Mouse (Mus musculus) stomach, embryonic 16.5 days (tissue): ENCODE data around the gene Ghdc. TPM values are rescaled to one million over a fixed set of nuclear protein-coding genes. Genes with fewer than 3 reads are reported as not detected.
A peak's percentile ranks its signal among the peaks of the same experiment; 100 is the strongest.

Experiments
- ATAC-seq: fragments of 200-750 bp; cut with Nextera tagmentation; 2 replicates; pipeline ENCODE4 v1.8.0; 2017; ENCODE audit warnings: moderate number of reproducible peaks, moderate TSS enrichment; ENCODE audit not compliant: insufficient read depth, low FRiP score
- H3K27ac ChIP-seq: fragments of 300-500 bp; sonication (generic); 2 replicates; pipeline ENCODE4 v1.5.1; 2014; ENCODE audit warnings: low read length
- H3K27me3 ChIP-seq: fragments of 300-500 bp; sonication (generic); 2 replicates; pipeline ENCODE4 v1.6.1; 2014; ENCODE audit warnings: low read length, control low read depth, mixed read lengths; ENCODE audit not compliant: control insufficient read depth, insufficient read depth
- H3K36me3 ChIP-seq: fragments of 300-500 bp; sonication (generic); 2 replicates; pipeline ENCODE4 v1.6.1; 2014; ENCODE audit warnings: low read length; ENCODE audit not compliant: control insufficient read depth, insufficient read depth
- H3K4me1 ChIP-seq: fragments of 300-500 bp; sonication (generic); 2 replicates; pipeline ENCODE4 v1.6.1; 2014; ENCODE audit warnings: low read length, control low read depth, mixed read lengths; ENCODE audit not compliant: control insufficient read depth, insufficient read depth
- H3K4me2 ChIP-seq: fragments of 300-500 bp; sonication (generic); 2 replicates; pipeline ENCODE4 v1.6.1; 2014; ENCODE audit warnings: low read depth, low read length, mixed read lengths
- H3K4me3 ChIP-seq: fragments of 300-500 bp; sonication (generic); replicated peaks from 2 replicates; pipeline ENCODE4 v1.5.1; 2014; ENCODE audit warnings: mild to moderate bottlenecking, low read length
- H3K9ac ChIP-seq: fragments of 300-500 bp; sonication (generic); 2 replicates; pipeline ENCODE4 v1.6.1; 2014; ENCODE audit warnings: low read length
- H3K9me3 ChIP-seq: fragments of 300-500 bp; sonication (generic); replicated peaks from 2 replicates; pipeline ENCODE4 v1.6.1; 2016; ENCODE audit warnings: low read length, control low read depth; ENCODE audit not compliant: control insufficient read depth
- WGBS: fragments of 180-500 bp; shearing (Covaris S2); extraction: QIAGEN DNeasy Blood & Tissue Kit; methylation state at CpG from one replicate; pipeline ENCODE4 v1.1.7; 2014; 5-methylcytosine and 5-hydroxymethylcytosine counted together
- polyA plus RNA-seq: library from polyadenylated mRNA; unstranded; fragments of >200 nt; fragmentation: Nextera tagmentation; extraction: Ambion mirVana; gene quantifications from 2 replicates; pipeline ENCODE4 v1.2.1, GENCODE M21; 2015

The Ghdc gene
- polyA plus RNA-seq, 1 experiment from 2014 or later: 6.5 TPM

DNA sequence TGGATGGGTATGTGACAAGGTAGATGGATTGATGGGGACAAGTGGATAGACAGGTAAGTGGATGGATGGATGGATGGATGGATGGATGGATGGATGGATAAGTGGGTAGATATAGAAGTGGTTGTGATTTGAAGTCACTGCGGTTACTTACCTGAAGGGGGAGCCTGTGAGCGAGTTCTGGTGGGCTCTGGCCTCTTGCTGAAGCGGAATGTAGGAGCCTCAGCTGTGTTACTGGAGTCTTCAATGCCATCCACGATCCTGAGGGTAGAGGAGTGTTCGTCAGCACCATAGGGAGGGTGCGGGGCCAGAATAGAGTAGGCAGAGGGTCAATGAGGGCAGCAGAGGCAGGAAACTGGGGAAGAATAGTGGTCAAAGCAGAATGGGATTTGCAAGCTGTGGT is 25.7 kb downstream of the Ghdc start:
- Histone ChIP-seq H3K27me3 (peaks cover 7% of the 10 kb centered on the region), H3K4me3 (no peak overlapping the region), H3K9ac (no peak overlapping the region), H3K4me1 (no peaks in the 10 kb centered on the region), H3K36me3 (no peaks in the 10 kb centered on the region), H3K27ac (no peak overlapping the region), H3K4me2 (no peak overlapping the region), H3K9me3 (no peaks in the 10 kb centered on the region)
- 12% methylated on average over 6 of the region's 6 CpGs for WGBS
- ATAC-seq: no peak

- WGBS: 70% methylated on average over 6 of the region's 6 CpGs
- H3K27ac ChIP-seq: no peak overlapping the region
Observed at GRCm38 (mm10) chr11:100741348-100741747, 29.4 kb downstream of the Ghdc start.

DNA sequence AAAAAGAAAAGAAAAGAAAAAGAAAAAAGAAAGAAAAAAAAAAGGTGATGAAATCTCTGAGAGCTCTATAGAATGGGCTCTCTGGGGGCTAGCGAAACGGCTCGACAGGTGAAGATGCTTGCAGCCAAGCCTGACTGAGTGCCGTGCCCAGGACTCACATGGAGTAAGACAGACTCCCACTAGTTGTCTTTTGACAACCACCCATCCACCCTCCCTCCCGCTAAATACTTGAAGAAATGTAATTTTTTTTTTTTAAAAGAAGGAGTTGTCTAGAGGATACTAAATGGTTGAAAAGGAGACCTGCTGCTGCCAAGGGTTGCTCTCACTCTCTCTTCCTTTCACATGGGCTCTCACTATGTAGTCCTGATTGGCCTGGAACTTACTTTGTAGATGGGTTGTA is 32.0 kb downstream of the Ghdc start:
- no peaks in the 10 kb centered on the region for H3K9me3 ChIP-seq
- peaks cover 21% of the 10 kb centered on the region for H3K4me1 ChIP-seq
- peak overlapping the region; percentile 72; the same call in 1 of the 2 replicates for H3K9ac ChIP-seq
- WGBS: 20% methylated on average over 5 of the region's 5 CpGs
- no peaks in the 10 kb centered on the region for H3K36me3 ChIP-seq
- H3K4me3 ChIP-seq: peak overlapping the region; percentile 92
- H3K27me3 ChIP-seq: no peaks in the 10 kb centered on the region
- H3K27ac ChIP-seq: no peak overlapping the region; the same call in 1 of the 2 replicates
- H3K4me2 ChIP-seq: peak overlapping the region; percentile 79
- ATAC-seq: no peak

More at GRCm38 (mm10) chr11:100741348-100741747, 29.4 kb downstream of the Ghdc start:
- no peaks in the 10 kb centered on the region for H3K36me3 ChIP-seq
- no peaks in the 10 kb centered on the region for H3K9me3 ChIP-seq
- no peak overlapping the region for H3K4me3 ChIP-seq
- H3K27me3 ChIP-seq: no peaks in the 10 kb centered on the region
- no peak for ATAC-seq
- H3K4me1 ChIP-seq: peaks cover 13% of the 10 kb centered on the region
- no peak overlapping the region for H3K4me2 ChIP-seq
- H3K9ac ChIP-seq: no peak overlapping the region

GRCm38 (mm10) chr11:100738066-100738604 is 32.6 kb downstream of the Ghdc start, which contains the start of gene Rab5c:
Rab5c (minus strand) TSS chr11:100738215.
- Histone ChIP-seq H3K4me1 (peaks cover 21% of the 10 kb centered on the region), H3K9me3 (no peaks in the 10 kb centered on the region), H3K9ac (peak within 1 kb of the TSS; percentile 98), H3K4me3 (peak within 1 kb of the TSS; percentile 92), H3K27ac (peak within 1 kb of the TSS; percentile 77), H3K27me3 (no peaks in the 10 kb centered on the region), H3K4me2 (peak within 1 kb of the TSS; percentile 79), H3K36me3 (no peaks in the 10 kb centered on the region)
- WGBS: under 1% methylated on average over 39 of the region's 39 CpGs
- ATAC-seq: peak; percentile 100

- Histone ChIP-seq H3K27me3 (no peaks in the 10 kb centered on the region), H3K9ac (peak overlapping the region; percentile 98), H3K4me3 (peak overlapping the region; percentile 92), H3K36me3 (no peaks in the 10 kb centered on the region), H3K27ac (peak overlapping the region; percentile 77), H3K4me1 (peaks cover 21% of the 10 kb centered on the region), H3K9me3 (no peaks in the 10 kb centered on the region), H3K4me2 (peak overlapping the region; percentile 66)
- under 1% methylated on average over 13 of the region's 13 CpGs for WGBS
- no peak for ATAC-seq
Observed at GRCm38 (mm10) chr11:100737105-100737733, 33.5 kb downstream of the Ghdc start.

- Histone ChIP-seq H3K4me2 (peak overlapping the region; percentile 66), H3K27me3 (no peaks in the 10 kb centered on the region), H3K9ac (peak overlapping the region; percentile 98), H3K4me1 (peaks cover 21% of the 10 kb centered on the region), H3K36me3 (no peaks in the 10 kb centered on the region), H3K9me3 (no peaks in the 10 kb centered on the region), H3K27ac (peak overlapping the region; percentile 77; the same call in 1 of the 2 replicates), H3K4me3 (peak overlapping the region; percentile 92)
- no peak for ATAC-seq
- 49% methylated on average over 4 of the region's 4 CpGs for WGBS
Observed at GRCm38 (mm10) chr11:100736746-100737080, 34.0 kb downstream of the Ghdc start.

GRCm38 (mm10) chr11:100735954-100736745 is 34.6 kb downstream of the Ghdc start:
- Histone ChIP-seq H3K9me3 (no peaks in the 10 kb centered on the region), H3K4me1 (peaks cover 21% of the 10 kb centered on the region), H3K27ac (no peak overlapping the region; the same call in 1 of the 2 replicates), H3K36me3 (no peaks in the 10 kb centered on the region), H3K9ac (peak overlapping the region; percentile 9; the same call in 1 of the 2 replicates), H3K4me3 (peak overlapping the region; percentile 92), H3K27me3 (no peaks in the 10 kb centered on the region), H3K4me2 (peak overlapping the region; percentile 66)
- ATAC-seq: no peak
- 69% methylated on average over 14 of the region's 14 CpGs for WGBS

DNA sequence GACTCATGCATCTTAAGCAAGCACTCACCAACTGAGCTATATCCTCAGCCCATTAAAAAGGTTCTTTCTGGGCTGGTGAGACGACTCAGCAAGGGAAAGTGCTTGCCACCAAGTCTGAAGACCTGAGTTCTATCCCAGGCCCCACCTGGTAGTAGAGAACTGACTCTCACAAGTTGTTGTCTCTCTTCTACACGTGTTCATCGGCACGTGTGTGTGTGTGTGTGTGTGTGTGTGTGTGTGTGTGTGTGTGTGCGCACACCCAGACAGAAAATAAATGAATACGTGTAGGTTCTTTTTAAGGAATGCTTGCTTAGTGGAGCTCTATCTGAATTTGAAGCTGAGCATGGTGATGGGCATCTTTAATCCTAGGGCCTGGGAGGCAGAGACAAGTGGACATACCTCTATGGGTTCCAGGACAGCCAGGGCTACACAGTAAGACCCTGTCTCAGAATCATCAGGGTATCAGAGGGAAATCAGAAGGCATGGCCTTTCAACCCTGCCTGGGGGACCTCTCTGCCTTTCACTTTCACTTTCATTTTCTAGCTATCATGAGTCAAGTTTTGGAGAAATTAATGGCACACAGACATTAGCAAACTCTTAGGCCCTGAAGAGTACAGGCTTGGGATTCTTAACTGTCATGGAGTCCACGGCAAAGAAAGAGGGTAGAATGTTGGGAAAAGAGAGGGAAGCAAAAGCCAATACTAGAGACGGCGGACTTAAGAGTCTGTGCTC is 35.5 kb downstream of the Ghdc start:
- 0 out of 2 replicates have a peak overlapping the region, but pooled peaks have one; percentile 7 for H3K4me3 ChIP-seq
- peaks cover 21% of the 10 kb centered on the region for H3K4me1 ChIP-seq
- H3K4me2 ChIP-seq: peak overlapping the region; percentile 66
- H3K36me3 ChIP-seq: no peaks in the 10 kb centered on the region
- no peaks in the 10 kb centered on the region for H3K9me3 ChIP-seq
- H3K9ac ChIP-seq: no peak overlapping the region
- 78% methylated on average over 9 of the region's 9 CpGs for WGBS
- H3K27me3 ChIP-seq: no peaks in the 10 kb centered on the region
- ATAC-seq: no peak
- no peak overlapping the region for H3K27ac ChIP-seq
